Mouse (Mus musculus) CH12.LX (cell line): ENCODE measurements around the gene Rps2. TPM values are rescaled to one million over a fixed set of nuclear protein-coding genes. Genes with fewer than 3 reads are reported as not detected.

Experiments used
- DNase-seq: peaks from one replicate; pipeline ENCODE4 v3.0.0-alpha.2; 2013; ENCODE audit errors: extremely low read depth
- H3K27ac ChIP-seq: 2 replicates; pipeline ENCODE4 v1.5.1; 2012; ENCODE audit warnings: low read depth, mild to moderate bottlenecking, control low read depth, moderate library complexity; ENCODE audit not compliant: insufficient read depth
- H3K27me3 ChIP-seq: replicated peaks from 2 replicates; pipeline ENCODE3; 2012; ENCODE audit warnings: inconsistent platforms
- H3K36me3 ChIP-seq, 2 experiments: replicated peaks in 1 of 2; 2 replicates each; pipeline versions ENCODE3 to v1.6.1; 2012; ENCODE audit warnings: inconsistent platforms in 1 of 2, low read length in 1 of 2, mild to moderate bottlenecking in 1 of 2, mixed read lengths in 1 of 2, moderate library complexity in 1 of 2; ENCODE audit not compliant: control insufficient read depth in 1 of 2, insufficient read depth in 1 of 2
- H3K4me1 ChIP-seq, 2 experiments: 2 replicates each; pipeline ENCODE4 v1.6.1; 2012; ENCODE audit warnings: inconsistent platforms in 1 of 2, moderate library complexity in 1 of 2; ENCODE audit not compliant: insufficient read depth in 2 of 2, control insufficient read depth in 1 of 2
- H3K4me2 ChIP-seq: 2 replicates; pipeline ENCODE4 v1.6.1; 2012; ENCODE audit warnings: low read depth, mild to moderate bottlenecking, control low read depth; ENCODE audit not compliant: poor library complexity, insufficient read depth, severe bottlenecking
- H3K4me3 ChIP-seq, 3 experiments: fragments of 150-350 bp in 1 of 3; sonication (generic) in 1 of 3; replicated peaks in 1 of 3; 2 replicates each; pipeline versions ENCODE3 to v1.5.1; 2011 to 2012; ENCODE audit warnings: low read depth in 2 of 3, low read length in 2 of 3, mild to moderate bottlenecking in 2 of 3, moderate library complexity in 2 of 3, control low read depth in 1 of 3, improper control_type of control experiment in 1 of 3, inconsistent platforms in 1 of 3, mixed read lengths in 1 of 3; ENCODE audit not compliant: poor library complexity in 1 of 3
- H3K79me2 ChIP-seq: replicated peaks from 2 replicates; pipeline ENCODE4 v1.6.1; 2012; ENCODE audit warnings: mild to moderate bottlenecking, moderate library complexity; ENCODE audit not compliant: control insufficient read depth, poor library complexity, insufficient read depth, severe bottlenecking; ENCODE audit errors: extremely low read depth
- H3K9ac ChIP-seq: 2 replicates; pipeline ENCODE4 v1.6.1; 2012; ENCODE audit warnings: low read depth, mild to moderate bottlenecking, control low read depth, moderate library complexity; ENCODE audit not compliant: insufficient read depth
- H3K9me3 ChIP-seq: replicated peaks from 2 replicates; pipeline ENCODE3; 2012; ENCODE audit warnings: low read length, inconsistent platforms, mixed read lengths
- BHLHE40 ChIP-seq: IDR thresholded peaks from 2 replicates; pipeline ENCODE4 v1.6.1; 2011; ENCODE audit warnings: mild to moderate bottlenecking, low read depth, low read length, improper control_type of control experiment
- CHD2 ChIP-seq: IDR thresholded peaks from 2 replicates; pipeline ENCODE4 v1.6.1; 2011; ENCODE audit warnings: low read length, improper control_type of control experiment
- CTCF ChIP-seq, 2 experiments: IDR thresholded peaks in 1 of 2; conservative IDR thresholded peaks in 1 of 2; 2 replicates each; pipeline ENCODE4 v1.5.1; 2011 to 2012; ENCODE audit warnings: low read depth in 2 of 2, low read length in 2 of 2, improper control_type of control experiment in 1 of 2, inconsistent platforms in 1 of 2, mild to moderate bottlenecking in 1 of 2, moderate library complexity in 1 of 2
- E2F4 ChIP-seq: IDR thresholded peaks from 2 replicates; pipeline ENCODE4 v1.6.1; 2011; ENCODE audit warnings: low read depth, low read length, improper control_type of control experiment; ENCODE audit not compliant: insufficient replicate concordance
- EP300 ChIP-seq: IDR thresholded peaks from 2 replicates; pipeline ENCODE4 v1.6.1; 2011; ENCODE audit warnings: low read length, improper control_type of control experiment
- ETS1 ChIP-seq: conservative IDR thresholded peaks from 2 replicates; pipeline ENCODE4 v1.6.1; 2012; ENCODE audit warnings: low read depth, mild to moderate bottlenecking, inconsistent platforms, low read length, improper control_type of control experiment, moderate library complexity
- GABPA ChIP-seq: IDR thresholded peaks from 2 replicates; pipeline ENCODE4 v1.6.1; 2012; ENCODE audit warnings: low read depth, low read length, improper control_type of control experiment, inconsistent platforms; ENCODE audit not compliant: insufficient replicate concordance
- HCFC1 ChIP-seq: IDR thresholded peaks from 2 replicates; pipeline ENCODE4 v1.6.1; 2012; ENCODE audit warnings: low read depth, mild to moderate bottlenecking, inconsistent platforms, low read length, improper control_type of control experiment
- IRF4 ChIP-seq: IDR thresholded peaks from 2 replicates; pipeline ENCODE4 v1.6.1; 2014; ENCODE audit warnings: low read depth, mild to moderate bottlenecking, inconsistent platforms, low read length, improper control_type of control experiment
- JUN ChIP-seq: IDR thresholded peaks from 2 replicates; pipeline ENCODE4 v1.6.1; 2011; ENCODE audit warnings: low read depth, mild to moderate bottlenecking, low read length, improper control_type of control experiment, moderate library complexity; ENCODE audit not compliant: insufficient read depth
- KAT2A ChIP-seq: IDR thresholded peaks from 2 replicates; pipeline ENCODE4 v1.6.1; 2012; ENCODE audit warnings: low read length, improper control_type of control experiment, inconsistent platforms; ENCODE audit not compliant: insufficient replicate concordance
- MAFK ChIP-seq: IDR thresholded peaks from 2 replicates; pipeline ENCODE4 v1.6.1; 2011; ENCODE audit warnings: low read length, improper control_type of control experiment; ENCODE audit not compliant: insufficient replicate concordance
- MAX ChIP-seq: IDR thresholded peaks from 2 replicates; pipeline ENCODE4 v1.6.1; 2011; ENCODE audit warnings: low read length, improper control_type of control experiment
- MEF2A ChIP-seq: IDR thresholded peaks from 2 replicates; pipeline ENCODE4 v1.6.1; 2014; ENCODE audit warnings: low read depth, mild to moderate bottlenecking, inconsistent platforms, low read length, improper control_type of control experiment, borderline replicate concordance
- MXI1 ChIP-seq: IDR thresholded peaks from 2 replicates; pipeline ENCODE4 v1.6.1; 2011; ENCODE audit warnings: mild to moderate bottlenecking, low read depth, low read length, improper control_type of control experiment
- MYC ChIP-seq: IDR thresholded peaks from 2 replicates; pipeline ENCODE4 v1.6.1; 2011; ENCODE audit warnings: low read depth, mild to moderate bottlenecking, improper control_type of control experiment, low read length
- NELFE ChIP-seq: IDR thresholded peaks from 2 replicates; pipeline ENCODE4 v1.6.1; 2011; ENCODE audit warnings: low read depth, low read length, improper control_type of control experiment
- NRF1 ChIP-seq: IDR thresholded peaks from 2 replicates; pipeline ENCODE4 v1.6.1; 2014; ENCODE audit warnings: low read depth, mild to moderate bottlenecking, inconsistent platforms, low read length, improper control_type of control experiment, moderate library complexity
- PAX5 ChIP-seq: IDR thresholded peaks from 2 replicates; pipeline ENCODE4 v1.6.1; 2012; ENCODE audit warnings: low read length, inconsistent platforms, mixed read lengths
- POLR2A ChIP-seq: IDR thresholded peaks from 2 replicates; pipeline ENCODE4 v1.6.1; 2011; ENCODE audit warnings: low read depth, mild to moderate bottlenecking, improper control_type of control experiment, low read length
- RAD21 ChIP-seq: IDR thresholded peaks from 2 replicates; pipeline ENCODE4 v1.6.1; 2011; ENCODE audit warnings: low read depth, mild to moderate bottlenecking, low read length, improper control_type of control experiment, moderate library complexity
- RCOR1 ChIP-seq: conservative IDR thresholded peaks from 2 replicates; pipeline ENCODE4 v1.6.1; 2012; ENCODE audit warnings: low read depth, mild to moderate bottlenecking, inconsistent platforms, low read length, improper control_type of control experiment
- SIN3A ChIP-seq: IDR thresholded peaks from 2 replicates; pipeline ENCODE4 v1.6.1; 2012; ENCODE audit warnings: low read length, improper control_type of control experiment, inconsistent platforms
- TBP ChIP-seq: conservative IDR thresholded peaks from 2 replicates; pipeline ENCODE4 v1.6.1; 2011; ENCODE audit warnings: low read depth, low read length, improper control_type of control experiment
- TCF12 ChIP-seq: IDR thresholded peaks from 2 replicates; pipeline ENCODE4 v1.6.1; 2014; ENCODE audit warnings: low read depth, mild to moderate bottlenecking, inconsistent platforms, low read length, improper control_type of control experiment
- UBTF ChIP-seq: IDR thresholded peaks from 2 replicates; pipeline ENCODE4 v1.6.1; 2012; ENCODE audit warnings: low read depth, mild to moderate bottlenecking, inconsistent platforms, low read length, improper control_type of control experiment, moderate library complexity
- USF1 ChIP-seq: IDR thresholded peaks from 2 replicates; pipeline ENCODE4 v1.6.1; 2014; ENCODE audit warnings: low read depth, mild to moderate bottlenecking, inconsistent platforms, low read length, improper control_type of control experiment
- USF2 ChIP-seq: conservative IDR thresholded peaks from 2 replicates; pipeline ENCODE4 v1.6.1; 2011; ENCODE audit warnings: low read depth, low read length, improper control_type of control experiment
- ZC3H11A ChIP-seq: IDR thresholded peaks from 2 replicates; pipeline ENCODE4 v1.6.1; 2012; ENCODE audit warnings: low read depth, mild to moderate bottlenecking, inconsistent platforms, low read length, improper control_type of control experiment
- ZKSCAN1 ChIP-seq: IDR thresholded peaks from 2 replicates; pipeline ENCODE4 v1.6.1; 2012; ENCODE audit warnings: low read depth, inconsistent platforms, low read length, improper control_type of control experiment, borderline replicate concordance
- ZMIZ1 ChIP-seq: IDR thresholded peaks from 2 replicates; pipeline ENCODE4 v1.6.1; 2012; ENCODE audit warnings: low read depth, mild to moderate bottlenecking, inconsistent platforms, low read length, improper control_type of control experiment
- dilution Hi-C: fragments of 300-500 bp; cut with MboI; formaldehyde crosslinking; loops from 2 replicates; pipeline ENCODE4 v1.14.3; 2020; ENCODE audit warnings: low sequenced_read_pairs; ENCODE audit not compliant: extremely low pct_unique_long_range_greater_than_20kb, extremely low pct_ligation_motif_present
- in situ Hi-C: fragments of 300-500 bp; cut with MboI; formaldehyde crosslinking; loops from 3 replicates; pipeline ENCODE4 v1.14.3; 2019; ENCODE audit warnings: low sequenced_read_pairs, low pct_ligation_motif_present, low pct_unique_long_range_greater_than_20kb, mixed read lengths
- polyA plus RNA-seq: library from polyadenylated mRNA; unstranded; fragments of >175 nt; gene quantifications from 2 replicates; pipeline ENCODE4 v1.2.1, GENCODE M21; 2012; ENCODE audit warnings: low read depth; ENCODE audit not compliant: insufficient read length
- total RNA-seq, 2 experiments: library from RNA; depleted of rRNA; stranded (reverse); fragments of 300-350 nt in 1 of 2; fragments of >200 nt in 1 of 2; gene quantifications; 2 replicates each; pipeline ENCODE4 v1.2.3; 2012 to 2014

Gene Rps2
- total and polyA plus RNA-seq, 3 experiments, result 2,057 to 6,050 (median 5,410) TPM

DNA sequence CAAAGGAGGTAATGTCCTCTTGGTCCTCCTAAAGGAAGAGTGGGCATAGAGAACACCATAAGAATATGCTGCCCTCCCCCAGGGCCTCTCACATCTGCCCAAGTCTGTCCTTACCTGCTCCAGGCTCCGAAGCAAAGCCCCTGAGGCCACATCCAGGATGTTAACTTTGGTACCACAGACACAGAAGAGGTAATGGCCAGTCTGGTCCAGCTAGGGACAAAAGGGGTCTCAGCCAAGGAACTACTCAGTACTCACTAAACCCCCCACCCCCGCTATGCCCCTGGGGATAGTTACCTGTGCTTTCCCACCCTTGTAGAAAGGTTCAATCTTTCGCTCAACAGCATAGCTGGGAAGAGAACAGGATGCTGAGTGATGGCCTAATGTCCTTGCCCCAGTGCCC, 12.1 kb upstream of the Rps2 start:
- Histone ChIP-seq H3K4me2 (no peak overlapping the region), H3K9me3 (no peaks in the 10 kb centered on the region), H3K27ac (no peak overlapping the region), H3K9ac (no peak overlapping the region), H3K27me3 (no peaks in the 10 kb centered on the region), H3K79me2 (peaks cover 14% of the 10 kb centered on the region), H3K36me3 (peaks cover 41 to 47% of the 10 kb centered on the region in 2 experiments), H3K4me3 (no peak overlapping the region), H3K4me1 (peaks cover 7 to 21% of the 10 kb centered on the region in 2 experiments; a peak in 3 of 4 replicates)
- in situ Hi-C loops (no loop called here), dilution Hi-C loops (no loop called here)
- TF ChIP-seq BHLHE40 (no peak), CHD2 (no peak), POLR2A (no peak), UBTF (no peak), E2F4 (no peak), ZMIZ1 (no peak), NELFE (no peak)
- no peak for DNase-seq

DNA sequence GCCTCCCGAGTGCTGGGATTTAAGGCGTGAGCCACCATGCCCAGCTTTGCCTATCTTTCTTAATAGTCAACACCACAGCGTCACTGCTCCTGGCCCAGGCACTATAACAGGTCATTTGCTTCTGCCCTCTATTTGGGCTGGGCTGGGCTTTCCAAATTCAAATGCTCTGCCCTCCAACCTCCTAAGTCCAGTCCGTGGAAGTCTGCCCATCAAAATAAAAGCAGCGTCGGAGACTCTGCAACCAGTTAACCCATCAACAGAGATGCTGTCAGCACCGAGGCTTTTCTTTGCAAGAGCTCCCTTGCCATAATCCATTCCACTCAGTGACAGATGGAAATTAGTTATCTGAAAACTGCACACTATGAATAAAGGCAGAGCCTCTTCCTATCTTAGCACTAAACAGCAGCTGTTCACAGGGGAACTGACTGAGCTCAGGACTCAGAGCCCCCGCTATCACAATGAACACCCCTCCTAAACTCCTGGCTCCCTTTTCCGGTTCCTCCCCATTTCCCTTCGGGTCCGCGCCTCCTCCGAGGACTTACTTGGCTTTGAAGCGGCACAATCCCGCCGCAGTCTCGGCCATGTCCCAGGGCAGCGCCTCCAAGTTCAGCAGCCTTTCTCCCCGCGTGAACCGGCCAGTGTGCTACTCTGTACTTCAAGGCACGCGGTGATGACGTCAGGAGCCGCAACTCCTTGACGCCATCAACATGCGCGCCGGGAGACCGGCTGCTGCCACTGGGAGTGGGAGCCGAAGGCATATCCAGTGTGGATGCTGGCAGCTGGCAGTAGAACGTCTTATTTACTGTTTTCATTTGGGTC, 10.7 kb upstream of the Rps2 start, which contains the start of gene Tbl3:
Gene Tbl3 (minus strand): TSS at position 679 of the 819 bp plus-strand sequence.
- dilution Hi-C loops, result no loop called here
- peak; percentile 99 for TF ChIP-seq SIN3A
- no peak for TF ChIP-seq JUN
- no peak; the same call in 1 of the 2 replicates for TF ChIP-seq ETS1
- TF ChIP-seq MAX, result peak; percentile 91
- TF ChIP-seq NRF1, result no peak
- TF ChIP-seq USF2, result no peak
- TF ChIP-seq MEF2A, result peak; percentile 63; the same call in 1 of the 2 replicates
- peak; percentile 73; the same call in 1 of the 2 replicates for TF ChIP-seq TBP
- peak; percentile 86 for TF ChIP-seq HCFC1
- no peak for TF ChIP-seq EP300
- TF ChIP-seq MXI1, result peak; percentile 99
- peak; percentile 69; the same call in 1 of the 2 replicates for TF ChIP-seq IRF4
- peak; percentile 90 for TF ChIP-seq MYC
- TF ChIP-seq PAX5, result no peak
- TF ChIP-seq ZC3H11A, result no peak
- TF ChIP-seq RCOR1, result no peak
- no peak for TF ChIP-seq USF1
- TF ChIP-seq GABPA, result peak; percentile 58; the same call in 1 of the 2 replicates
- TF ChIP-seq TCF12, result peak; percentile 85
- TF ChIP-seq CTCF (conservative IDR thresholded peaks at IDR 0.05 in 1 of 2, IDR thresholded peaks at IDR 0.05 in 1 of 2; ENCODE audit: low read depth in 2 of 2, low read length in 2 of 2), result no peak
- TF ChIP-seq MAFK, result no peak
- no peak for TF ChIP-seq RAD21
- peak; percentile 92 for TF ChIP-seq POLR2A
- no peak for TF ChIP-seq ZKSCAN1
- TF ChIP-seq BHLHE40, result peak; percentile 50; the same call in 1 of the 2 replicates
- peak; percentile 68; the same call in 1 of the 2 replicates for TF ChIP-seq KAT2A

More for the DNA sequence above, 10.7 kb upstream of the Rps2 start, which contains the start of gene Tbl3:
- H3K4me2 ChIP-seq, result peak within 1 kb of the TSS; percentile 68
- peak; percentile 93 for DNase-seq
- H3K4me3 ChIP-seq, result peak within 1 kb of the TSS; percentile 83 to 96 (median 94)
- no peaks in the 10 kb centered on the region for H3K27me3 ChIP-seq
- peaks cover 14% of the 10 kb centered on the region for H3K79me2 ChIP-seq
- H3K36me3 ChIP-seq, result peaks cover 27 to 33% of the 10 kb centered on the region in 2 experiments
- peak within 1 kb of the TSS; percentile 86 for H3K9ac ChIP-seq
- H3K27ac ChIP-seq, result peak within 1 kb of the TSS; percentile 52
- H3K4me1 ChIP-seq, result peaks cover 7 to 21% of the 10 kb centered on the region in 2 experiments; a peak in 3 of 4 replicates
- no peaks in the 10 kb centered on the region for H3K9me3 ChIP-seq
- in situ Hi-C loops, result no loop called here
